Mouse (Mus musculus) lung, embryonic 15.5 days (tissue): Measurements from ENCODE around the gene Guca2b. TPM values are rescaled to one million over a fixed set of nuclear protein-coding genes. Genes with fewer than 3 reads are reported as not detected.

Experiments
- ATAC-seq: fragments of 200-750 bp; cut with Nextera tagmentation; 2 replicates; pipeline ENCODE4 v1.8.0; 2017; ENCODE audit warnings: moderate number of reproducible peaks, borderline replicate concordance; ENCODE audit not compliant: low FRiP score, low TSS enrichment; ENCODE audit errors: extremely low read depth
- H3K27ac ChIP-seq: fragments of 300-500 bp; sonication (generic); 2 replicates; pipeline ENCODE4 v1.5.1; 2015; ENCODE audit warnings: moderate library complexity, mild to moderate bottlenecking, inconsistent platforms
- H3K27me3 ChIP-seq: fragments of 300-500 bp; sonication (generic); 2 replicates; pipeline ENCODE4 v1.6.1; 2015; ENCODE audit warnings: inconsistent platforms
- H3K36me3 ChIP-seq: fragments of 300-500 bp; sonication (generic); 2 replicates; pipeline ENCODE4 v1.6.1; 2015; ENCODE audit warnings: inconsistent platforms
- H3K4me1 ChIP-seq: fragments of 300-500 bp; sonication (generic); 2 replicates; pipeline ENCODE4 v1.6.1; 2015; ENCODE audit warnings: inconsistent platforms
- H3K4me2 ChIP-seq: fragments of 300-500 bp; sonication (generic); 2 replicates; pipeline ENCODE4 v1.6.1; 2015; ENCODE audit warnings: inconsistent platforms, mild to moderate bottlenecking, moderate library complexity
- H3K4me3 ChIP-seq: fragments of 300-500 bp; sonication (generic); 2 replicates; pipeline ENCODE4 v1.5.1; 2015; ENCODE audit warnings: mild to moderate bottlenecking, inconsistent platforms
- H3K9ac ChIP-seq: fragments of 300-500 bp; sonication (generic); 2 replicates; pipeline ENCODE4 v1.6.1; 2015; ENCODE audit warnings: inconsistent platforms
- H3K9me3 ChIP-seq: fragments of 300-500 bp; sonication (generic); 2 replicates; pipeline ENCODE4 v1.6.1; 2016; ENCODE audit warnings: inconsistent platforms
- WGBS: fragments of 180-500 bp; shearing (Covaris S2); methylation state at CpG from one replicate; pipeline ENCODE4 v1.1.7; 2015; 5-methylcytosine and 5-hydroxymethylcytosine counted together
- polyA plus RNA-seq: library from polyadenylated mRNA; unstranded; fragments of >200 nt; fragmentation: Nextera tagmentation; extraction: Ambion mirVana; gene quantifications from 2 replicates; pipeline ENCODE4 v1.2.1, GENCODE M21; 2015

Gene Guca2b
- polyA plus RNA-seq, 1 experiment from 2014 or later: not detected

DNA sequence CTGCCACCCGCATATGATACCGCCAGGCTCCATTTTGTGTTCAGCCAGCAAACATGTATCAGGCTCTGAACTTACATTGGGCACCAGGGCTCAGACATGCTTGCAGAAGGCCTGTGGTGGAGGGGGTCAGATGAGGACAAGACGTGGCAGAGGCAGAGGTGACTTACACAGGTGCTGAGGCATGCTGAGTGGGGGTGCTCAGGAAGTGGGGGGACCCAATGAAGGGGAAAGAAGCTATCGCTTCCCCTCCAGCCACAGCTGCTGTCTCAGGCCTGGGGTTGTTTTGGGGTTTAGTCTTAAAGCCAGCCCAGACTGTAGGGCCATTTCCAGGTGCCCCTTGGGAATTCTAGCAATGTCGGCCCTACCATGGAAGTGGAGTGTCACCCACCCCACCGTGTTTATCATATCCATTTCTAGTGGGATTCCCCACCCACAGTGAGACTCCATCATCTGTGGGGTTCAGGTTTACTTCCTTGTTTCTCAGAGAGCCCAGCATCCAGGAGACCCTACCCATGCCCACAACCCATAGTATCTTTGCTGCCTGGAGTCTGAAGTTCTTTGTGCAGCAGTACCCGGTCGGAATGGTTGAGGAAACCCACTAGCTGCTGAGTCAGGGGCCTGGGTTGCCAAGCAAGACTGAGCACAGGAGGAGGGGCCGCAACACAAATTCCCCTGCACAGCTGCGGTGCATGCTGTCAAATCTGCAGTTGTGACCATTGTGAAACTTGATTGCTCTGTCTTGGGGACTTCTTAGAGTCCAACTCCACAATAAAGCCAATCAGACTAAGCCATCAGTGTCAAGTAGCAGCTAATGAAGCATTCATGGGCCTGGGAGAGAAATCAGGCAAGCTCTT lies 10.8 kb upstream of the Guca2b start:
- no peak overlapping the region for H3K4me3 ChIP-seq
- ATAC-seq: no peak
- 71% methylated on average over 10 of the region's 10 CpGs for WGBS

DNA sequence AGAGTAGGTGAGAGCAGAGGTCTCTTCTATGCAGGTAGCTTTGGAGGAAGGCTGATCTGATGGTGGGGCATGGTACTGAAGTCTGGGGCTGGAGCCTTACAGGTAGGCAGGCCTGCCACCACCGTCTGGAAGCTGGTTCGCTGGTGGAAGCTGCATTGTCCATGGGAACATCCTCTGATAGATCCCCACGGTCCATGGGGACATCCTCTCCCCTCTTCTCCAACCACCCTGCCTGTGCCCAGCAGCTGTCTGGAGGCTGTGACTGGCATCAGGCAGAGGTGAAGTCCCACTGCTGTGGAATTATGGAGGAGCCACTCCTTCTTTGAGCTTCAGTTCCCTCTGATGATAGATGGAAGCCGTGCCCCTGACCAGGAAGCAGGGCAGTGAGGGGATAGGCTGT lies 9.8 kb upstream of the Guca2b start:
- 60% methylated on average over 4 of the region's 4 CpGs for WGBS
- Histone ChIP-seq H3K36me3 (no peaks in the 10 kb centered on the region), H3K27ac (no peak overlapping the region), H3K4me2 (no peak overlapping the region), H3K9me3 (no peaks in the 10 kb centered on the region), H3K4me1 (no peaks in the 10 kb centered on the region), H3K27me3 (no peaks in the 10 kb centered on the region), H3K9ac (no peak overlapping the region), H3K4me3 (no peak overlapping the region)
- no peak for ATAC-seq

More for the DNA sequence above, 10.8 kb upstream of the Guca2b start:
- Histone ChIP-seq H3K4me2 (no peak overlapping the region), H3K27me3 (no peaks in the 10 kb centered on the region), H3K36me3 (no peaks in the 10 kb centered on the region), H3K9ac (no peak overlapping the region), H3K4me1 (no peaks in the 10 kb centered on the region), H3K27ac (no peak overlapping the region), H3K9me3 (no peaks in the 10 kb centered on the region)

DNA sequence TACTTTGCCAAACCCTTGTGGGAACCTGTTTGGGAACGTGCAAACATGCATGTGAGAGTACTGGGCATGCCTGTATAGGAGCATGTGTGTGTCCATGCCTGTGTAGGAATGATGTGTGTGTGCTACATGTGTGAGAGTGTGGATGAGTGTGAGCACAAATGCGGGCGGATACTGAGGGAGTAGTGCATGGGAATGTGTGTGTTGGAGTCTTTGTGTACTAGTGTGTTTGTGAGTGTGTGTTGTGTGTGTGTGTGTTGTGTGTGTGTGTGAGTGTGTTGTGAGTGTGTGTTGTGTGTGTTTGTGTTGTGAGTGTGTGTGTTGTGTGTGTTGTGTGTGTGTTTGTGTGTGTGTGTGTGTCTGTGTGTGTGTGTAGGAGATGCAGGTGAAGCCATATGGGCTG lies 9.4 kb upstream of the Guca2b start:
- Histone ChIP-seq H3K27ac (no peak overlapping the region), H3K4me1 (no peaks in the 10 kb centered on the region), H3K4me2 (no peak overlapping the region), H3K9me3 (no peaks in the 10 kb centered on the region), H3K27me3 (no peaks in the 10 kb centered on the region), H3K36me3 (no peaks in the 10 kb centered on the region), H3K9ac (no peak overlapping the region), H3K4me3 (no peak overlapping the region)
- 78% methylated on average over 3 of the region's 3 CpGs for WGBS
- ATAC-seq: no peak

DNA sequence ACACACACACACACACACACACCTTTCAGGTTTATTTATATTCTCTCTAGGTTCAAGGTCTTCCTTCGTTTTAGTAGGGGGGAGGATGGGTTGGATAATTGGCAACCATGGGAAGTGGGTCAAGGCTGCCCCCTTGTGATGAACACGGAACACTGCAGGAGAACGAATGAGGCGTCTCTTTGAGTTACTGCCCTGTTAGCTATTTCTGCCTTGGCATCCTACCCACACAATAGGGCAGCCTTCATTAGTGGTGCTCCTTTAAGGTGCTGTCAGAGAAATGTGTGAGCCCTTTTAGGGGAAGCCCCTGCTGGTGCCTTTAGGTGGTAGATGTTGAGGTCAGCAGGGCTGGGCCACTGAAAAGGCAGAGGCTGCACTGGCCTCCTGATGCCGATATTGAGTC lies 8.7 kb upstream of the Guca2b start:
- Histone ChIP-seq H3K4me1 (no peaks in the 10 kb centered on the region), H3K36me3 (no peaks in the 10 kb centered on the region), H3K4me3 (no peak overlapping the region), H3K27me3 (no peaks in the 10 kb centered on the region), H3K27ac (no peak overlapping the region), H3K9ac (no peak overlapping the region), H3K9me3 (no peaks in the 10 kb centered on the region), H3K4me2 (no peak overlapping the region)
- 24% methylated on average over 5 of the region's 5 CpGs for WGBS
- no peak for ATAC-seq

DNA sequence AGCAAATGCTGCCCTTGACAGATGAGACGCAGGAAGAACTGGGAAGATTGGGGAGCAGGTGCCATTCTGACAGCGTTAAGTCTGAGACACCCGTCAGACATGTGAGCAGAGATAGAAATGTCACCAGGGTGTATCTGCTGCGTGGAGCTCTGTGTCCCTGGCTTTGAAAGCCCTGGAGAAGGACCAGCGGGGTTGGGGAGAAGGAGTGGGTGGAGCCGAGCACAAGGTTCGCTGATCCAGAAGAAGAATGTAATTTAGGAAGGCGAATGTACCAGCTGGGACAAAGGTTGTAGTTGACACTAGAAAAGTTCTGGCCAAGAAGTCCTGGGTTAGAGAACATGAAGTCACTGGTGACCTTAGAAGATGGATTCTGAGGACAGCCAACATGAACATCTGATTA lies 7.4 kb upstream of the Guca2b start:
- Histone ChIP-seq H3K27ac (no peak overlapping the region), H3K4me3 (no peak overlapping the region), H3K27me3 (no peaks in the 10 kb centered on the region), H3K4me1 (no peaks in the 10 kb centered on the region), H3K9me3 (no peaks in the 10 kb centered on the region), H3K9ac (no peak overlapping the region), H3K4me2 (no peak overlapping the region), H3K36me3 (no peaks in the 10 kb centered on the region)
- no peak for ATAC-seq
- 24% methylated on average over 8 of the region's 8 CpGs for WGBS

DNA sequence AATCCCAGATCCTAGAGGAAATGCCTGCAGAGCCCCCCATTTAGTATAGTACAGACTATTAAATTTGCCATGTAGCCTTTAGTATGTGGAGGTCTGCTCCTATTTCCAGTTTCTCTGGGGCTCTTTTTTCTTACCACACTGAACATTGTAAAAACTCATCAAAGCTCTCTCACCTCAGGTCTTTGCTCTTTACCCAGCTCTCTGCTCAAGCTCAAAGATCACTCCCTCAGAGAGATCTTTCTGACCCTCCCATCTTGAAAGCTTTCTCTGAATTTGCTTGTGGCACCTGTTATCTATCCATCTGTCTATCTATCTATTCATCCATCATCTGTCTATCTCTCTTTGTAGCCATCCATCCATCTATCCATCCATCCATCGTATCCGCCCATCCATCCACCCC lies 6.4 kb upstream of the Guca2b start:
- Histone ChIP-seq H3K4me1 (no peaks in the 10 kb centered on the region), H3K9me3 (no peaks in the 10 kb centered on the region), H3K27ac (no peak overlapping the region), H3K27me3 (no peaks in the 10 kb centered on the region), H3K36me3 (no peaks in the 10 kb centered on the region), H3K4me3 (no peak overlapping the region), H3K4me2 (no peak overlapping the region), H3K9ac (no peak overlapping the region)
- WGBS: 80% methylated on average over 2 of the region's 2 CpGs
- no peak for ATAC-seq

- H3K4me3 ChIP-seq: no peak overlapping the region
- H3K36me3 ChIP-seq: no peaks in the 10 kb centered on the region
- no peak overlapping the region for H3K4me2 ChIP-seq
- no peak overlapping the region for H3K27ac ChIP-seq
- no peak overlapping the region for H3K9ac ChIP-seq
- H3K9me3 ChIP-seq: no peaks in the 10 kb centered on the region
- H3K4me1 ChIP-seq: no peaks in the 10 kb centered on the region
- no peaks in the 10 kb centered on the region for H3K27me3 ChIP-seq
- ATAC-seq: no peak
- 87% methylated on average over 14 of the region's 14 CpGs for WGBS
Measured at GRCm38 (mm10) chr4:119663409-119664095, 4.8 kb upstream of the Guca2b start.

GRCm38 (mm10) chr4:119662976-119663375 lies 4.2 kb upstream of the Guca2b start:
- WGBS: 77% methylated on average over 7 of the region's 7 CpGs
- H3K9ac ChIP-seq: no peak overlapping the region
- no peak overlapping the region for H3K4me3 ChIP-seq
- no peak for ATAC-seq
- no peaks in the 10 kb centered on the region for H3K36me3 ChIP-seq
- H3K27me3 ChIP-seq: no peaks in the 10 kb centered on the region
- no peaks in the 10 kb centered on the region for H3K9me3 ChIP-seq
- no peaks in the 10 kb centered on the region for H3K4me1 ChIP-seq
- H3K27ac ChIP-seq: no peak overlapping the region
- H3K4me2 ChIP-seq: no peak overlapping the region

- Histone ChIP-seq H3K4me2 (no peak overlapping the region), H3K9me3 (no peaks in the 10 kb centered on the region), H3K36me3 (no peaks in the 10 kb centered on the region), H3K4me1 (no peaks in the 10 kb centered on the region), H3K9ac (no peak overlapping the region), H3K4me3 (no peak overlapping the region), H3K27ac (no peak overlapping the region), H3K27me3 (no peaks in the 10 kb centered on the region)
- 53% methylated on average over 4 of the region's 4 CpGs for WGBS
- no peak for ATAC-seq
Measured at GRCm38 (mm10) chr4:119662151-119662550, 3.4 kb upstream of the Guca2b start.

- H3K36me3 ChIP-seq: no peaks in the 10 kb centered on the region
- no peak overlapping the region for H3K9ac ChIP-seq
- H3K27me3 ChIP-seq: no peaks in the 10 kb centered on the region
- no peaks in the 10 kb centered on the region for H3K4me1 ChIP-seq
- 73% methylated on average over 8 of the region's 8 CpGs for WGBS
- H3K27ac ChIP-seq: no peak overlapping the region
- no peak overlapping the region for H3K4me3 ChIP-seq
- no peaks in the 10 kb centered on the region for H3K9me3 ChIP-seq
- no peak overlapping the region for H3K4me2 ChIP-seq
- no peak for ATAC-seq
Measured at GRCm38 (mm10) chr4:119660007-119660406, 1.3 kb upstream of the Guca2b start.

- H3K9ac ChIP-seq: no peak overlapping the region
- 36% methylated on average over 2 of the region's 2 CpGs for WGBS
- H3K36me3 ChIP-seq: no peaks in the 10 kb centered on the region
- no peaks in the 10 kb centered on the region for H3K4me1 ChIP-seq
- no peak overlapping the region for H3K4me2 ChIP-seq
- peaks cover 4% of the 10 kb centered on the region; the same call in 1 of the 2 replicates for H3K9me3 ChIP-seq
- H3K27me3 ChIP-seq: no peaks in the 10 kb centered on the region
- ATAC-seq: no peak
- H3K4me3 ChIP-seq: no peak overlapping the region
- no peak overlapping the region for H3K27ac ChIP-seq
Measured at GRCm38 (mm10) chr4:119658246-119658645, 508 bp downstream of the Guca2b start.

GRCm38 (mm10) chr4:119657011-119657410 lies 1.7 kb downstream of the Guca2b start:
- H3K4me3 ChIP-seq: no peak overlapping the region
- no peak overlapping the region for H3K4me2 ChIP-seq
- 69% methylated on average over 1 of the region's 1 CpGs for WGBS
- no peaks in the 10 kb centered on the region for H3K36me3 ChIP-seq
- no peak overlapping the region for H3K9ac ChIP-seq
- H3K4me1 ChIP-seq: no peaks in the 10 kb centered on the region
- no peak overlapping the region for H3K27ac ChIP-seq
- H3K27me3 ChIP-seq: no peaks in the 10 kb centered on the region
- no peak for ATAC-seq
- H3K9me3 ChIP-seq: peaks cover 4% of the 10 kb centered on the region; the same call in 1 of the 2 replicates
